ENCODE assay signal across 20 mouse cellular contexts in genomic region chr19:6999360-7000063, GRCm38 (mm10). TPM values are rescaled to one million over a fixed set of nuclear protein-coding genes. Genes with fewer than 3 reads are reported as not detected.
A peak's percentile ranks its signal among the peaks of the same experiment; 100 is the strongest.
DNase-seq lines count a peak whose midpoint lies in the region; ATAC-seq and TF ChIP-seq lines count a peak whose summit lies in the region.
"Had no signal": no experiment of that assay in that cellular context is flagged by ENCODE, and none has a peak within 500 bp of the region (broad histone marks: within the 10 kb centered on the region; RNA-seq: fewer than 3 reads in every experiment).

No protein-coding gene starts in this region.

- H3K4me2 ChIP-seq in intestine, embryonic 15.5 days (replicated peaks), result no peak overlapping the region
- H3K4me2 ChIP-seq in stomach, postnatal 0 days (replicated peaks; ENCODE audit: low read depth), result no peak overlapping the region
- H3K4me2 ChIP-seq: hindbrain, embryonic 13.5 days had no signal

- peaks cover 25% of the 10 kb centered on the region for H3K4me1 ChIP-seq in intestine, embryonic 15.5 days (replicated peaks)
- peaks cover 7% of the 10 kb centered on the region for H3K4me1 ChIP-seq in stomach, postnatal 0 days (replicated peaks; ENCODE audit: control insufficient read depth, insufficient read depth)

- 0 out of 2 replicates have a peak, but pooled peaks cover 3% of the 10 kb centered on the region for H3K36me3 ChIP-seq in intestine, embryonic 15.5 days
- 0 out of 2 replicates have a peak, but pooled peaks cover 4% of the 10 kb centered on the region for H3K36me3 ChIP-seq in stomach, postnatal 0 days (ENCODE audit: control insufficient read depth, insufficient read depth, low read length)

- H3K4me3 ChIP-seq in intestine, embryonic 15.5 days (replicated peaks), result no peak overlapping the region
- H3K4me3 ChIP-seq in stomach, postnatal 0 days (ENCODE audit: low read depth, low read length), result no peak overlapping the region
- H3K4me3 ChIP-seq: embryonic facial prominence, embryonic 10.5 days; gastrocnemius, adult 2 months; heart, embryonic 10.5 days; hindbrain, embryonic 13.5 days had no signal

- no peak overlapping the region for H3K27ac ChIP-seq in intestine, embryonic 15.5 days
- H3K27ac ChIP-seq in stomach, postnatal 0 days (replicated peaks), result no peak overlapping the region
- H3K27ac ChIP-seq: embryonic facial prominence, embryonic 10.5 days; gastrocnemius, adult 2 months; heart, embryonic 10.5 days; hindbrain, embryonic 13.5 days; hindbrain, postnatal 0 days had no signal

- intact Hi-C loops in heart, postnatal 25 days (cut with DNase I), result loop anchor here (5.0 kb wide), 1 partner anchor 38 kb away; the partner anchor contains the start of gene Stip1
- intact Hi-C loops in left cerebral cortex, postnatal 36 days (cut with DNase I), result no loop called here

- TF ChIP-seq CTCF in stomach, postnatal 0 days (IDR thresholded peaks at IDR 0.05; ENCODE audit: low read depth), result no peak

- no peak overlapping the region for H3K9ac ChIP-seq in intestine, embryonic 15.5 days
- H3K9ac ChIP-seq in stomach, postnatal 0 days (ENCODE audit: low read length), result no peak overlapping the region
- H3K9ac ChIP-seq: hindbrain, embryonic 13.5 days had no signal

- no peaks in the 10 kb centered on the region for H3K27me3 ChIP-seq in intestine, embryonic 15.5 days (replicated peaks)
- H3K27me3 ChIP-seq in stomach, postnatal 0 days (ENCODE audit: control insufficient read depth, insufficient read depth, low read length), result no peaks in the 10 kb centered on the region
- H3K27me3 ChIP-seq: hindbrain, embryonic 13.5 days; Patski had no signal

- TF ChIP-seq EP300 in stomach, postnatal 0 days (optimal IDR thresholded peaks at IDR 0.05), result no peak

- no peaks in the 10 kb centered on the region for H3K9me3 ChIP-seq in intestine, embryonic 15.5 days
- no peaks in the 10 kb centered on the region for H3K9me3 ChIP-seq in stomach, postnatal 0 days (ENCODE audit: control insufficient read depth, low read length)
- H3K9me3 ChIP-seq: embryonic facial prominence, embryonic 10.5 days; heart, embryonic 10.5 days; hindbrain, embryonic 13.5 days had no signal

- peak; percentile 64 for ATAC-seq in intestine, embryonic 15.5 days
- peak; percentile 36; the same call in 1 of the 2 replicates for ATAC-seq in stomach, postnatal 0 days (ENCODE audit: low FRiP score, low TSS enrichment)
- ATAC-seq: forebrain, embryonic 14.5 days; hindbrain, postnatal 0 days; Patski had no signal

- WGBS in intestine, embryonic 15.5 days, result 90% methylated on average over 19 of the region's 19 CpGs
- WGBS in stomach, postnatal 0 days, result 95% methylated on average over 19 of the region's 19 CpGs

- DNase-seq in heart, adult 11 months, result peak; percentile 88
- no peak for DNase-seq in heart, postnatal 25 days (ENCODE audit: low spot score)
- DNase-seq in ES-CJ7 (ENCODE audit: low read depth, low spot score), result peak; percentile 41
- DNase-seq in stomach, postnatal 0 days (ENCODE audit: low spot score), result peak; percentile 47
- DNase-seq in lung, postnatal 10 days, result no peak
- no peak for DNase-seq in left cerebral cortex, postnatal 36 days (ENCODE audit: low spot score in 2 of 2)
- DNase-seq: adrenal gland, postnatal 14 days; cerebellum, adult 8-10 months; cerebellum, postnatal 36 days; gastrocnemius, adult 2 months; gastrocnemius, postnatal 25 days; heart, adult 18-20 months; kidney, adult 9 months had no signal

RNA-seq across cellular contexts. Expression of gene Trpt1, which starts 3.6 kb away (rescaled TPM):
- total RNA-seq in heart, postnatal 25 days (2021), result 10 to 100 TPM; 23.1 to 24.0 TPM
- 6.9 and 9.0 TPM in 2 replicates for polyA plus RNA-seq in intestine, embryonic 15.5 days (2015; fragmentation: Nextera tagmentation; extraction: Ambion mirVana)
- polyA plus RNA-seq in stomach, postnatal 0 days (2015; fragmentation: Nextera tagmentation; extraction: Ambion mirVana), result 10.0 and 10.1 TPM in 2 replicates
- total RNA-seq in left cerebral cortex, postnatal 36 days (2021), result 10 to 100 TPM; 20.4 to 24.7 TPM

RNA-seq across cellular contexts. Expression of gene Nudt22, which starts 3.6 kb away (rescaled TPM):
- total RNA-seq in heart, postnatal 25 days (2021), result 10 to 100 TPM; 26.9 to 27.9 TPM
- 20.6 and 23.5 TPM in 2 replicates for polyA plus RNA-seq in intestine, embryonic 15.5 days (2015; fragmentation: Nextera tagmentation; extraction: Ambion mirVana)
- 21.1 and 21.2 TPM in 2 replicates for polyA plus RNA-seq in stomach, postnatal 0 days (2015; fragmentation: Nextera tagmentation; extraction: Ambion mirVana)
- total RNA-seq in left cerebral cortex, postnatal 36 days (2021), result 10 to 100 TPM; 12.5 to 16.8 TPM

RNA-seq across cellular contexts. Expression of gene Dnajc4, which starts 7.1 kb away (rescaled TPM):
- 10 to 100 TPM; 48.2 to 56.1 TPM for total RNA-seq in heart, postnatal 25 days (2021)
- polyA plus RNA-seq in intestine, embryonic 15.5 days (2015; fragmentation: Nextera tagmentation; extraction: Ambion mirVana), result 22.7 and 27.5 TPM in 2 replicates
- 33.0 and 37.2 TPM in 2 replicates for polyA plus RNA-seq in stomach, postnatal 0 days (2015; fragmentation: Nextera tagmentation; extraction: Ambion mirVana)
- 10 to 100 TPM; 22.9 to 28.1 TPM for total RNA-seq in left cerebral cortex, postnatal 36 days (2021)

RNA-seq across cellular contexts. Expression of gene Vegfb, which starts 12.1 kb away (rescaled TPM):
- 100 to 1,000 TPM; 410 to 431 TPM for total RNA-seq in heart, postnatal 25 days (2021)
- 44.0 and 46.7 TPM in 2 replicates for polyA plus RNA-seq in intestine, embryonic 15.5 days (2015; fragmentation: Nextera tagmentation; extraction: Ambion mirVana)
- polyA plus RNA-seq in stomach, postnatal 0 days (2015; fragmentation: Nextera tagmentation; extraction: Ambion mirVana), result 26.2 and 28.0 TPM in 2 replicates
- total RNA-seq in left cerebral cortex, postnatal 36 days (2021), result 100 to 1,000 TPM in 1 of 2 experiments, 10 to 100 TPM in 1; 88.0 to 104 TPM

RNA-seq across cellular contexts. Expression of gene Fkbp2, which starts 19.2 kb away (rescaled TPM):
- 10 to 100 TPM; 16.5 to 22.2 TPM for total RNA-seq in heart, postnatal 25 days (2021)
- 154 and 170 TPM in 2 replicates for polyA plus RNA-seq in intestine, embryonic 15.5 days (2015; fragmentation: Nextera tagmentation; extraction: Ambion mirVana)
- polyA plus RNA-seq in stomach, postnatal 0 days (2015; fragmentation: Nextera tagmentation; extraction: Ambion mirVana), result 130 and 134 TPM in 2 replicates
- total RNA-seq in left cerebral cortex, postnatal 36 days (2021), result 100 to 1,000 TPM; 102 to 103 TPM

Comparison
In these comparisons a context has a peak if more than half of its experiments do, and no peak if none do; other contexts are left out.
1. DNase-seq: peak in heart, adult 11 months (single experiment), ES-CJ7 (single experiment) and stomach, postnatal 0 days (single experiment); none in heart, postnatal 25 days (single experiment), lung, postnatal 10 days (single experiment) and left cerebral cortex, postnatal 36 days (0 of 2).